Mouse (Mus musculus): Measurements from ENCODE around the gene Lrp5. TPM values are rescaled to one million over a fixed set of nuclear protein-coding genes. Genes with fewer than 3 reads are reported as not detected.

Gene Lrp5
- polyA plus RNA-seq, 1 experiment: 5.8 TPM

- TF ChIP-seq POLR2A (IDR thresholded peaks at IDR 0.05; ENCODE audit: borderline replicate concordance, control insufficient read depth, low read depth, low read length): no peak
- TF ChIP-seq CTCF (IDR thresholded peaks at IDR 0.05; ENCODE audit: control insufficient read depth, insufficient read depth, low read length): no peak
- Histone ChIP-seq H3K4me3 (replicated peaks; ENCODE audit: control insufficient read depth, low read depth, low read length) (no peak overlapping the region), H3K27ac (ENCODE audit: control insufficient read depth, insufficient read depth, low read depth, low read length, poor library complexity) (no peak overlapping the region)
These were observed 30.2 kb downstream of the Lrp5 start for GRCm38 (mm10) chr19:3656144-3656543.

DNA sequence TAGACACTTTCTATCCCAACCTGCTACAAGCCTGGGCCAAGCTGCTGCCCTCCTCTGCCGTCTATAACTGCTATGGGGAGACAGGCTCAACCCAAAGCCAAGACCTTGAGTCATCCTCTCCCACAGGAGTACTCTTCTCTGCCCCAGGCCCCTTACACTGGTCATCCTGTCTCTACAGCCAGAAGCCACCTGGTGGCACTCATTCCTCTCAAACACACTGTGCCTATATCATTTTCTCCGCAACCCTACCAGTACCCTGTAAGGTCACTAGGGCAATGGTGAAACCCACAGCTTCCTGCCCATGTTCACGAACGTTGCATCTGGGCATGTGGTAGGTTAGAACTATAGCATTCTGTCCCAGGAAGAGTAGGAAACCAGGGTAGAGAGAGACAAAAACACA, 31.4 kb downstream of the Lrp5 start:
- TF ChIP-seq POLR2A (IDR thresholded peaks at IDR 0.05; ENCODE audit: borderline replicate concordance, control insufficient read depth, low read depth, low read length): no peak
- Histone ChIP-seq H3K4me3 (replicated peaks; ENCODE audit: control insufficient read depth, low read depth, low read length) (no peak overlapping the region), H3K27ac (ENCODE audit: control insufficient read depth, insufficient read depth, low read depth, low read length, poor library complexity) (no peak overlapping the region), H3K4me1 (ENCODE audit: control insufficient read depth, insufficient read depth, low read length) (peaks cover 6% of the 10 kb centered on the region)
- WGBS: 6% methylated on average over 4 of the region's 4 CpGs

More at GRCm38 (mm10) chr19:3656144-3656543, 30.2 kb downstream of the Lrp5 start:
- 7% methylated on average over 1 of the region's 1 CpGs for WGBS
- peaks cover 6% of the 10 kb centered on the region for H3K4me1 ChIP-seq (ENCODE audit: control insufficient read depth, insufficient read depth, low read length)

GRCm38 (mm10) chr19:3654058-3654457, 32.3 kb downstream of the Lrp5 start:
- TF ChIP-seq CTCF (IDR thresholded peaks at IDR 0.05; ENCODE audit: control insufficient read depth, insufficient read depth, low read length) (no peak), POLR2A (IDR thresholded peaks at IDR 0.05; ENCODE audit: borderline replicate concordance, control insufficient read depth, low read depth, low read length) (no peak)
- Histone ChIP-seq H3K27ac (ENCODE audit: control insufficient read depth, insufficient read depth, low read depth, low read length, poor library complexity) (no peak overlapping the region), H3K4me3 (replicated peaks; ENCODE audit: control insufficient read depth, low read depth, low read length) (no peak overlapping the region), H3K4me1 (ENCODE audit: control insufficient read depth, insufficient read depth, low read length) (peaks cover 6% of the 10 kb centered on the region)
- 48% methylated on average over 5 of the region's 5 CpGs for WGBS

- no peak overlapping the region for H3K4me3 ChIP-seq (replicated peaks; ENCODE audit: control insufficient read depth, low read depth, low read length)
- TF ChIP-seq CTCF (IDR thresholded peaks at IDR 0.05; ENCODE audit: control insufficient read depth, insufficient read depth, low read length) (no peak), POLR2A (IDR thresholded peaks at IDR 0.05; ENCODE audit: borderline replicate concordance, control insufficient read depth, low read depth, low read length) (no peak)
- H3K27ac ChIP-seq (ENCODE audit: control insufficient read depth, insufficient read depth, low read depth, low read length, poor library complexity): no peak overlapping the region
- peaks cover 6% of the 10 kb centered on the region for H3K4me1 ChIP-seq (ENCODE audit: control insufficient read depth, insufficient read depth, low read length)
- WGBS: 45% methylated on average over 4 of the region's 4 CpGs
These were observed 32.9 kb downstream of the Lrp5 start for GRCm38 (mm10) chr19:3653508-3653907.

DNA sequence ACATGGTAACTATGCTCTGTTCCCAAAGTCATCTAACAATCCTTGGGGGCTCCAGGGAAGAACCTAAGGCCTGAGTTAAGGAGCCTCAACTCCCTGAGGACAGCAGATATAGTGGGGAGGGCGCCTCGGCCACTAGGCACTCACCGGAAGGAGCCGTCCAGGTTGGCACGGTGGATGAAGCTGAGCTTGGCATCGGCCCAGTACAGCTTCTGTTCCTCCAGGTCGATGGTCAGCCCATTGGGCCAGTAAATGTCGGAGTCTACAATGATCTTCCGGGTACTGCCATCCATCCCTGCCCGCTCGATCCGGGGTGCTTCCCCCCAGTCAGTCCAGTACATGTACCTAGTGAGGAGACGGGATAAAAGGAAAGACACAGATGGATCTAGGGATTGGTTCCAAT, 34.4 kb downstream of the Lrp5 start:
- TF ChIP-seq CTCF (IDR thresholded peaks at IDR 0.05; ENCODE audit: control insufficient read depth, insufficient read depth, low read length): no peak
- TF ChIP-seq POLR2A (IDR thresholded peaks at IDR 0.05; ENCODE audit: borderline replicate concordance, control insufficient read depth, low read depth, low read length): no peak
- 87% methylated on average over 13 of the region's 13 CpGs for WGBS
- no peak overlapping the region for H3K27ac ChIP-seq (ENCODE audit: control insufficient read depth, insufficient read depth, low read depth, low read length, poor library complexity)
- peaks cover 6% of the 10 kb centered on the region for H3K4me1 ChIP-seq (ENCODE audit: control insufficient read depth, insufficient read depth, low read length)
- no peak overlapping the region for H3K4me3 ChIP-seq (replicated peaks; ENCODE audit: control insufficient read depth, low read depth, low read length)

GRCm38 (mm10) chr19:3651220-3651619, 35.1 kb downstream of the Lrp5 start:
- TF ChIP-seq CTCF (IDR thresholded peaks at IDR 0.05; ENCODE audit: control insufficient read depth, insufficient read depth, low read length) (peak; percentile 47), POLR2A (IDR thresholded peaks at IDR 0.05; ENCODE audit: borderline replicate concordance, control insufficient read depth, low read depth, low read length) (no peak)
- Histone ChIP-seq H3K4me3 (replicated peaks; ENCODE audit: control insufficient read depth, low read depth, low read length) (no peak overlapping the region), H3K4me1 (ENCODE audit: control insufficient read depth, insufficient read depth, low read length) (peaks cover 5% of the 10 kb centered on the region), H3K27ac (ENCODE audit: control insufficient read depth, insufficient read depth, low read depth, low read length, poor library complexity) (no peak overlapping the region)
- WGBS: 95% methylated on average over 3 of the region's 3 CpGs

DNA sequence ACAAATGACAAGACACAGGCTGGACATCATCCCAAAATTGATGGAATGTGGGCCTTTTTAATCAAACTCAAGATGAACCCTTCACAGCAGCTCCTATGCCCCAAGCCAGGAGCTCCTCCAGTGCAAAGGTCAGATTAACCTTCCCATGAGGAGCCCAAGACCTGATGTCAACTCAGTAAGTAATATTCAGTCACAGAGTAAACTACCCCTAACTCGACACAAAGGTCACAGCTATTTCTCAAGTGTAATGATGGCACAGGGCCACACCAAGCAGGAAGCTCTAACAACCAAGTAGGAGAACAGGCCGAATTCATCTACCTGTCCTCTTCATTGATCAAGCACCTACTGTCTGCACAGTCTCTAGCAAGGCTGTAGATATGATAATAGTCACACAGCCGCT, 35.9 kb downstream of the Lrp5 start:
- TF ChIP-seq CTCF (IDR thresholded peaks at IDR 0.05; ENCODE audit: control insufficient read depth, insufficient read depth, low read length) (no peak), POLR2A (IDR thresholded peaks at IDR 0.05; ENCODE audit: borderline replicate concordance, control insufficient read depth, low read depth, low read length) (no peak)
- Histone ChIP-seq H3K4me3 (replicated peaks; ENCODE audit: control insufficient read depth, low read depth, low read length) (no peak overlapping the region), H3K27ac (ENCODE audit: control insufficient read depth, insufficient read depth, low read depth, low read length, poor library complexity) (no peak overlapping the region), H3K4me1 (ENCODE audit: control insufficient read depth, insufficient read depth, low read length) (peaks cover 3% of the 10 kb centered on the region)
- 84% methylated on average over 3 of the region's 3 CpGs for WGBS

- H3K4me1 ChIP-seq (ENCODE audit: control insufficient read depth, insufficient read depth, low read length): no peaks in the 10 kb centered on the region
These were observed 37.4 kb downstream of the Lrp5 start for GRCm38 (mm10) chr19:3648830-3649450.

GRCm38 (mm10) chr19:3647999-3648398, 38.4 kb downstream of the Lrp5 start:
- TF ChIP-seq POLR2A (IDR thresholded peaks at IDR 0.05; ENCODE audit: borderline replicate concordance, control insufficient read depth, low read depth, low read length) (no peak), CTCF (IDR thresholded peaks at IDR 0.05; ENCODE audit: control insufficient read depth, insufficient read depth, low read length) (no peak)
- 86% methylated on average over 3 of the region's 3 CpGs for WGBS
- Histone ChIP-seq H3K4me1 (ENCODE audit: control insufficient read depth, insufficient read depth, low read length) (no peaks in the 10 kb centered on the region), H3K27ac (ENCODE audit: control insufficient read depth, insufficient read depth, low read depth, low read length, poor library complexity) (no peak overlapping the region), H3K4me3 (replicated peaks; ENCODE audit: control insufficient read depth, low read depth, low read length) (no peak overlapping the region)

More at GRCm38 (mm10) chr19:3648830-3649450, 37.4 kb downstream of the Lrp5 start:
- 90% methylated on average over 8 of the region's 11 CpGs for WGBS
- Histone ChIP-seq H3K4me3 (replicated peaks; ENCODE audit: control insufficient read depth, low read depth, low read length) (no peak overlapping the region), H3K27ac (ENCODE audit: control insufficient read depth, insufficient read depth, low read depth, low read length, poor library complexity) (no peak overlapping the region)
- no peak for TF ChIP-seq POLR2A (IDR thresholded peaks at IDR 0.05; ENCODE audit: borderline replicate concordance, control insufficient read depth, low read depth, low read length)
- TF ChIP-seq CTCF (IDR thresholded peaks at IDR 0.05; ENCODE audit: control insufficient read depth, insufficient read depth, low read length): no peak
